Mouse (Mus musculus) brain, embryonic 14.5 days (tissue): ENCODE results near the gene Prtg.

ENCODE experiments used
- CTCF ChIP-seq: fragments of 200-500 bp; IDR thresholded peaks from 2 replicates; pipeline ENCODE4 v1.5.1; 2012; ENCODE audit warnings: inconsistent platforms, mild to moderate bottlenecking, moderate library complexity, borderline replicate concordance; ENCODE audit not compliant: insufficient read depth, insufficient read length; ENCODE audit errors: extremely low read depth
- POLR2A ChIP-seq: fragments of 200-500 bp; IDR thresholded peaks from 2 replicates; pipeline ENCODE4 v1.6.1; 2012; ENCODE audit warnings: mild to moderate bottlenecking, inconsistent platforms, borderline replicate concordance; ENCODE audit not compliant: poor library complexity, insufficient read depth, insufficient read length, severe bottlenecking; ENCODE audit errors: extremely low read depth

- TF ChIP-seq CTCF = peak; percentile 47; the same call in 1 of the 2 replicates
- no peak for TF ChIP-seq POLR2A
Observed at GRCm38 (mm10) chr9:72889777-72890176, 83.1 kb downstream of the Prtg start.
